Mouse (Mus musculus) ovary, postnatal 10 days (tissue): ENCODE results near the gene Zfp84.
"Not testable (repeated sequence)": the region's sequence is repeated elsewhere in the genome, so short reads cannot be mapped to it uniquely, and the experiment has no call there.

Source experiments
- DNase-seq: peaks from one replicate; pipeline ENCODE4 v3.0.0; 2022; ENCODE audit warnings: low spot score

Gene Zfp84

DNA sequence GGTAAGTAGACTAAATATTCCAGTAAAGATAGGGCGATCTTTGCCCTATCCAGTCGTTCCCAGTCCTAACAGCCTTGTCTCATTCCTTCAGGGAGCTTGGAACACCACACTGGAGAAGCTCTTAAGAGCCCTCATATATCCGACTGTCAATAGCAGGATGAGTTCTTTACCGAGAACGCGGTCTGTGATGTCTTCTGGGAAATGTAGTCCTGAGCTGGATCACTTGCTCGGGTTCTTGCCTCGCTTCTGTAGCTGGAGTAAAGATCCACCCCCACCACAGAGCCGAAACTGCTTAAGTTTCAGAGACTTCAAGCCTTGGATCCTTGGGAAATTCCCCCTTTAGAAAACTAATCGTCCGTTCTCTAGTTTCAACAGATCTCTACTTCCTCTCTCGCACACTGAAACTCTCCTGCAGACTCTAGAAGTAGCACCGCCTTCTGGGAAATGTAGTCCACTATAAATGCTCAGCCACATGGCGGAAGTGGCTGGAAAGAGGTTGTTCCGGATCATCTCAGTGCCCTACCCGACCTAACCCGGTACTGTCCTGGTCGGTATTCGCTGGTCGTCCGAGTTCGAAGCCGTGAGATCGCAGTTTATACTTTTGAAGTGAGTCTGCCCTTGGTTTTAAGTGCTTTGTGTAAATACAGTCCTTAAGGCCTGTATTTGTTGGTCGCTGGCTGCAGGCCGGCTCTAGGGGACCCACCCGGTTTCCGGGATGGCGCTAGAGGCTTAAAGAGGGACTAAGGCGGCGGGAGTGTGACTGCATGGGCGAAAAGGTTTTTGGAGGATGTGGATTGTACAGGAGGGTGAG is at the start of gene Zfp84:
Gene Zfp84 (plus strand): TSS at position 463 of the 811 bp plus-strand sequence.
- peak; percentile 52 for DNase-seq

DNA sequence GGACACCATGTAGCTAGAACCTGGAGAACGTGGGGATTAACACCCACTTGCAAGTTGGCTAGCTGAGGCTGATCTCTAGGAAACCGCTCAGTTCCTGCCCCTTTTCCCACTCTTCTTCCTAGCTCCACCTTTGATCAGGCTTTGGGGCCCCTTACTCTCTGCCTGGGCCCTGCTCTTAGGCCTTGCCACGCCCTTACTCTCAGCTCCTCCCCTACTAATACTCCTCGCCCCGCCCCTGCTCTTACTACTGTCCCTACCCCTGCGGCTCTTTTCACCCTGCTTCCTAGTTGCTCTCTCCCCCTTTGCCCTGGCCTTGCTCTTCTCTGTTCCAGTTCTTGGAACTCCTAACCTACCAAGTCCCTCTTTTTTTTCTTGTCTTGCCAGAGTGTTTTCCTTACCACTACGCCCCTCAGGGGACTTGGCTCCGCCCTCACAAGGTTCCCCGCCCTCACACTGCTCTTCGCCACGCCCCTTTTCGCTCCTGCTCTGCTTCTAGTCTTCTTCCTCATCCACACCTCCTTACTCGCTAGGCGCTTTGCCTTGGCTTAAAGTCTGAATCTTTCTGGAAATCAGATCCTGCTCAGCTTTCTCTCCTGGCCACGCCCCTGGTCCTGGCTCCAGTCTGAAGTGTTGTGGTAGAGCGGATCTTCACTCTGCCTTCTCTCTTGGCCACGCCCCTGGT is 42.8 kb upstream of the Zfp84 start:
- DNase-seq = not testable (repeated sequence)

DNA sequence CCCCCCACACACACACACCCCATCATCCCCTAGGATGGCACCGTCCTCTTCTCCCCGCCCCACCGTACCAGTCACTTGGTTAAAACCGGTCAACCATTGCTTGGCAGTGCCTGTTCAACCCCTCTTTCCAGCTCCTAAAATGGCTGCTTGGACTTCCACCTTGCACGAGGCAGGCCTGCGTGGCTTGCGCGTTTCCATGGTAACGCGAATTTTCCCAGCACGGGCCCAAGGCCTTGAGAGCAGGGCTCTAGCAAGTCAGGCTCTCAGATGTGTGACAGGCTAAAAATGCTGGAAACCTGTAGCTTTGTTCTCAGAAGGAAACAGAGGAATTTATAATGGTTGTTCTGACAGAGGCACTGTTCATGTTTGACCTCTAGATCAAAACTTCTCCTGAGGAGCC is 41.5 kb upstream of the Zfp84 start, which contains the start of gene Catsperg2:
Gene Catsperg2 (minus strand): TSS at position 173 of the 400 bp plus-strand sequence.
- DNase-seq = not testable (repeated sequence)

DNA sequence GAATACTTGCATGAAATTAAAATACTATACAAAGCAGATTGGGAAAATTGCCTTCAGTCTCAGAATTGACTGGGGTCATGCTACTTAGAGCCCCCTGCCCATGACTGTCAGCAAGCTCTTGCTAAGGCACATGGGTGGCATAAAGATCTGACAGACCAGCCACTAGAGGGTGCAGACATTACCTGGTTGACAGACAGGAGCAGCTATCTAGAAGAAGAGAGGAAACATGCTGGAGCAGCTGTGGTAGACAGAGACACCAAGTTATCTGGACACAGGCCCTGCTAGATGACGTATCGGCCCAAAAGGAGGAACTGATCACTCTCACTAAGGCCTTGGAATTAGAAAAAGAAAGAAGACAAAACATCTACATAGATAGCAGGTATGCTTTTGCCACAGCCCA is 40.3 kb upstream of the Zfp84 start:
- no peak for DNase-seq

DNA sequence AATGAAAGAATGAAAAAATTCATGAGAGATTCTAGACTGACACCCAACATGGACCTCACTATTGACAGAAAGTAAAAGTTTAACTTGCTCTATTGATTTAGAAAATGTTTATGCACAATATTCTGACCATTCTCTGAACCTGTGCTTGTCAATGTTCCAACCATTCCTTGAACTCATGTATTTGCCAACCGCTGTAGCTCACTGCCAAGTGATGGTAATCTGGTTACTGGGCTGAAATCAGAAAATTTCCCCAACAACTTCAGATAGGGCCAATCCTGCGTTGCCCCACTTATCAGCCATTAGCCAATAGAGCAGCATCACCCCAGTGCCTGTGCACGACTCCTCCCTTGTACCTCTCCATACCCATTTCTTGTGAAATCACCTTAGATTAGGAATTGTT is 26.1 kb upstream of the Zfp84 start:
- DNase-seq = no peak

DNA sequence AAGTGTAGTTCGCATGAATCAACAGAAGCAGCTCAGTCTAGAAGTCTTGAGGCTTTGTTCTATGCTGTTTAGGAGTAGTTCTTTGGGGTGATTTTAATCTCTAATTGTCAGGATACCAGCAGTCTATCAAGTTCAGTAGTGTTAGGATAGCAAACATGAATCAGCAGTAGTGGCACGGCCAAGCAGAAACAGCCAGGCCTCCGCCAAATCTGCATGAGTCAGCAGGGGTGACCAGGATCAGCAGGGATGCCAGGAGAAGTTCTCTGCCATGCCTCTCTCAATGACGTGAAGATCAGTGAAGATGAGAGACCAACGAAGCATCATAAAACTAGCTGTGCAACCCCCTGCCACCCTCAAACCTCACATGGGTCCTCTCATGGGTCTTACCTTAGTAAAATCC is 7.9 kb upstream of the Zfp84 start:
- no peak for DNase-seq

DNA sequence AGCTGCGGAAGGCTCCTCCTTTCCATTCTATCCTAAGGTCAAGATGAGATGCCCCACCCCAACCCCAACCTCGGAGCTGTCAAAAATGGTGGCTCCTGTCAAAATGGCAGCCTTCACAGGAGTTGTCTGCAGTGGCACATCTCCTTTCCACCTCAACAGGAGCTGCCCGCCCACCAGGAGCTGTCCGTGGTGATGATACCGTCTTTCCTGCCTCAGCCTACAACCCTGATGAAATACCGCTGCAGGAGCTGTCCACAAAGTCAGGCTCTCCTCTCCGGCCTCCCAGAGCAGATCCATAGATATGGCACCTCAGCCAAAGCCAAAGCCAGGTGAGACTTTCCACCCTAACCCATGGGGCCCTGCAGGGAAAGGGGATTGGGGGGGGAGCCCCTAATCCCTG is 3.6 kb upstream of the Zfp84 start:
- DNase-seq = no peak

DNA sequence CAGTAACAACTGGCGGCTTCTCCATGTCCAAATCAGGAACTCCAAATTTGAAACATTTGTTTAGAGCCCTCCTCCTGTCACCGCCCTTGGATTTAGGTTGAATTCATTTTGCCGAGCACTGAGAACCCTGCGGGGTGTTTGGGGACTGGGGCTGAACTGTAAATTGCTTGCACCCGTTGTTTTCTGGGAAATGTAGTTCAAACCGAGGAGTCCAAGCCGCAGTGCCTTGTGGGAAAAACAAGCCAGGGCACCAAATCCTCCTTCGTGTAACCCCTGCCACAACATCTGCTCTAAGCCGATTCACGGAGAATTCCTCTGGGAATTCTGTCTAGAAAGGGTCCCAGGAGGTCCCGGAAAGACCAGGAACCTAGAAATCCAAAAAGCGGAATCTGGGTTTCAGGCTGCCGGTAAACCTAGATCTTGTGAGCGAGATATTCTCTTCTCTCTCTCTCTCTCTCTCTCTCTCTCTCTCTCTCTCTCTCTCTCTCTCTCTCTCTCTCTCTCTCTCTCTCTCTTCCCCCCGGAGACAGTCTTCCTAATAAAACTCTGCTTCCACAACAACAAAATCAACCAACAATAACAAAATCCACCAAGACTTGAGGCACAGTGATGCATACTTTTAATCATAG is 1.2 kb upstream of the Zfp84 start:
- peak; percentile 52 for DNase-seq

DNA sequence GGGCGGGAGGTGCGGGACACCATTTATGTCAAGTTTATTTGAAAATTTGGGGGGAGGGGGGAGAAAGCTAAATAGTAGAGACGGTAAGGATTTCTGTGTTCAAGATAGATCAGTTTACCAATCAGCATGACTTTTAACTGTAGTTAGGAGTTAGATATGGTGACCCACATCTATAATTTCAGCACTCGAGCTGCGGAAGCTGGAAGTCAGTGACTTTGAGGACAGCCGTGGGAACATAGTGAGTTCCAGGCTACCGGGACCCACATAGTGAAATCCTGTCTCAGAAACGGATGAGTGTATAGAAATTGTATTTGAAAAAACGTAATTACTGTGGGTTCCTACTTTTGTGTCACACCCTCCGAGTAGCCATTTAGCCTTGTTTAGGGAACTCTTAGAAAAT is 628 bp downstream of the Zfp84 start:
- DNase-seq = no peak

DNA sequence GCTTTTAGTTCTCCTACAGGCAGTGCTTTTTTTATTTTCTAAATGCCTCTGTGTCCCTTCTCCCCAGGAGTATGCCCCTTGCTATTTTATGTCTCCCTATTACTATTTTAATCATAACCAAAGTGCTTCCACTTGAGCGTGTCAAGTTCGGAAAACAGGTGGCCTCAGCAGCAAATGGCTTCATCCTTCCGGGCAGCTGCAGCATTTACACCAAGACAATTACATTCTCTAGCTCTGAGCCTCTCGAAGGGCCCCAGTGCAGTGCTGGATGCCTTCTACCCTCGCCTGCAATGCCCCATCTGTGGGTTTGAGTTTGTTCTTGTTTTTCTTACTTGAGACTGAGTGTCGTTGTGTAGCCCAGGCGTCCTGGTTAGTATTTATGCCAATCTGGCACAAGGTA is 5.2 kb downstream of the Zfp84 start:
- no peak for DNase-seq

DNA sequence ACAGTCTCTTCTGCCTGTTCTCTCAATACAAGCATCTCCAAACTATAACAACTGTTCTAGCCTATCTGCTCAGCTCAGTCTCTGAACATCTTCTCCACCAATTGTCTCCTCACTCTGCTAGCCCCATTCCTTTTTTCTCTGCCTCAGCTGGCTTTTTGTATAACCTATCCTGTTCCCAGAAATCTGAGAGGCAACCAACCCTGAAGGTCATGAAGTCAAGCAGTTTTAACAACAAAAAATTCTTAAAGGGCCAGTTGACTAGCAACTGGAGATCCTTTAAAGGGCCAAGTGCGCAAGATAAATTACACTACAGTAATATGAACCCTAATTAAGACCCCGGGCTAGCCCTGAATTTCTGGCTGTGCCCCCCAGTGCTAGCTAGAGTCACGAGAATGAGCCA is 6.0 kb downstream of the Zfp84 start:
- no peak for DNase-seq

DNA sequence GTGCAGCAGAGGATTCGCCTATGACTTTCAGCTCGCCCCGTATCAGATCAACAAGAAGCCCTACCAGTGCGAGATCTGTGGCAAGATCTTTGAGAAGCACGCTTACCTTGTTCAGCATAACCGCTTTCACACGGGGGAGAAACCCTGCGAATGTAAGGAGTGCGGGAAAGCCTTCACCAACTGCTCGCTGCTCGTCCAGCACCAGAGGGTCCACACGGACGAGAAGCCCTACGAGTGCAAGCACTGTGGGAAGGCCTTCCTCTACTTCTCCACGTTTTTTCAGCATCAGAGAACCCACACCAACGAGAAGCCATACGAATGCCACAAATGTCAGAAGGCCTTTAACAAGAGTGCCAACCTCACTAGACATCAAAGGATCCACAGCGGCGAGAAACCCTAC is 8.2 kb downstream of the Zfp84 start:
- DNase-seq = no peak

DNA sequence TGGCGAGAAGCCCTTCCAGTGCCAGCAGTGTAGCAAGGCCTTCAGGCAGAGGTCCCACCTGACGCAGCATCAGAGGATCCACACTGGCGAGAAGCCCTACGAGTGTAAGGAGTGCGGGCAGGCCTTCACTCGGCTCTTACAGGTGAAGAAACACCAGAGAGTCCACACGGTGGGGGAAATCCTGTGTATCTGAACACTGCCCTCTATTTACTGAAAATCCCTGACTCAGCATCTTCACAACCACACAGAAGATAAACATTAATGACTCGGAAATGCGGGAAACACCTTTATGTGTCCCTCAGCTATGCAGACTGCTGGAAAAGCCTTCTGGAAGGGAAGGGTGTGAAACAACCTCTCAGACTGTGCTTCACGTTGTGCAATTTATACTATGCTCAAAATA is 9.0 kb downstream of the Zfp84 start:
- DNase-seq = no peak

DNA sequence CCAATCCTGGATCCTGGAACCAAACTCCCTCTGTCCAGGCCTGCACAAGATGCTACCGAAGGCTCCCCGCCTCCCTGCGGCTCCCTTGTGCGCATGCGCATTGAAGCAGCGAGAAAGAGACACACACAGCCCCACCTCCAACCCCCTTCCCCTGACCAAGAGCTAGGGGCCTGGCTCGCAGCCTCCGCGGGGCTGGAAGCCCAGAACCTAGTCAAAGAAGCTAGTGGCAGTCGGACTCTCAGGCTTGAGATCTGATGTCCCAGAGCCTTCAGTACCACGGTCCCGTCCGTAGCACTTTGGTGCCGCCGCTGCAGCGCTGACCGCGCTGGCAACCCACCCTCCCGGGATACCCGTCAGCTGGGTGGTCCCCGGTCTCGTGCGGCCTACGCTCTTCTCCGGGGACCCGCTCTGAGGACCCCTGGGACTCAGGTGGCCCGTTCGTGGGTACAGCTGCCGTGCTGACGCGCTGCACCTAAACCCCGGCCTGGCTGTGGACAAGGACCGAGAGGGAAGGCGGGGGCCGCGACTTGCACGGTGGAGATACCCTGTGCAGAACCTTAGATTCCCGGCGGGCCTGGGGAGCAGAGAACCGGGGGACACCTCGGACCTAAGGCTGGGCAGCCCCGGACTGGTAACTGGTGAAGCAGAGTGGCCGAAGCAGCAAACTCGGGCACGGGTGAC is 15.7 kb downstream of the Zfp84 start, which contains the start of gene Zfp30:
Gene Zfp30 (plus strand): TSS at position 128 of the 681 bp plus-strand sequence.
- peak; percentile 75 for DNase-seq

DNA sequence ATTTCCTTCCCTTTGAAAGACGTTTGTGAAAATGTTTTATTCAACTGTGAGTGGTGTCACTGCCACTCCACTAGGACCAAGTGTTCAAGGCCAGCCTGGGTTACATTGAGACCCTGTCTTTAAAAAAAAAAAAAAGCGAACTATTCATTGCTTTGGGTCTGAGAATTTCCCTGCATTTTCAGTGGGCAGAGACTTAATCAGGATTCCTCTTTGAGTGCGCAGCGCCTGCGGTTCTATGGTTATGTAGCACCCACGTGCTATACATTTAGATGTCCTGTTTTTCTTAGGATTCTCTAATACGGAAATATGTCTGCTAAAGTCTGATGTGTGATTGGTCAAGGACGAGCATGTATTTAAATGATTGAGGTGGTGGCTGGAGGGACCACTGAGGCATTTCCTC is 16.7 kb downstream of the Zfp84 start:
- no peak for DNase-seq

DNA sequence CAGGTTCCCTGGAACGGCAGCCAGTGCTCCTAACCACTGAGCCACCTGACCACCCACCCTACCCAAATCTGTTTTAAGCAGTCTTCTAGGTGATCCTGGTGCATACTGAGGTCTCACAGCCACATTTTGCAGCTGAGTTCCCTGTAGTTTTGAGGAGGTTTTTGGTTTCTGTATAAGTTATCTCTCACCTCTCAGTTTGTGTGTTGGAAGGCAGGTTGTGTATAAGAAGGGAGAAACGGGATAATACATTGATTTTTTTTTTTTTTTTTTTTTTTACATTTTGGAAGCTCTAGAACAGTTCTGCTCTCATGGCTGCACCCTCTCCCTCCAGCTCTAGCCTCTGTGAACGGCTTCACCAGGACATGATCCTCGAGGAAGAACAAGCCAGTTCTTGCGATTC is 17.5 kb downstream of the Zfp84 start:
- no peak for DNase-seq

DNA sequence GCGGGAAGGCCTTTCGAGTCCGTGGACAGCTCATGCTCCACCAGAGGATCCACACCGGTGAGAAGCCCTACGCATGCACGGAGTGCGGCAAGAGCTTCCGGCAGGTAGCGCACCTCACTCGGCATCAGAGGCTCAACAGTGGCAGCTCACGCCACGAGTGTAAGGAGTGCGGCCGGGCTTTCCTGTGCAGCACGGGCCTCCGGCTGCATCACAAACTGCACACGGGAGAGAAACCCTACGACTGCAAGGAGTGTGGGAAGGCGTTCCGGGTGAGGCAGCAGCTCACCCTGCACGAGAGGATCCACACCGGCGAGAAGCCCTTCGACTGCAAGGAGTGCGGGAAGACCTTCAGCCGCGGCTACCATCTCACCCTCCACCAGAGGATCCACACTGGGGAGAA is 24.6 kb downstream of the Zfp84 start:
- DNase-seq = no peak

DNA sequence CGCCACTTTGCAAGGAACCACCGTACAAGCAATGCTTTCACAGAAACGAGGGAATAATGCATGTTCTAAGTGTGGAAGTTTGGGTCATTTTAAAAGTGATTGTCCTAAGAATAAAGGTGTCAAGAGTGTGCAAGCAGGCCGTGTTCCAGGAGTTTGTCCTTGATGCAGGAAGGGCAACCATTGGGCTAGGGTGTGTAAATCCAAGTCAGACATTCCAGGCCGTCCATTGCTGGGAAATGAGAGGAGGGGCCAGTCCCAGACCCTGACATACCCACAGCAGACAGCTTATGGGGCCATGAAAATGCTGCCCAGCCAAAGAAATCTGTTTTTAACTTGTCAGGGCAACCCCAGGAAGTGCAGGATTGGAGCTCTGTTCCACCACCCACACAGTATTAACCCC is 38.7 kb downstream of the Zfp84 start:
- DNase-seq = no peak

DNA sequence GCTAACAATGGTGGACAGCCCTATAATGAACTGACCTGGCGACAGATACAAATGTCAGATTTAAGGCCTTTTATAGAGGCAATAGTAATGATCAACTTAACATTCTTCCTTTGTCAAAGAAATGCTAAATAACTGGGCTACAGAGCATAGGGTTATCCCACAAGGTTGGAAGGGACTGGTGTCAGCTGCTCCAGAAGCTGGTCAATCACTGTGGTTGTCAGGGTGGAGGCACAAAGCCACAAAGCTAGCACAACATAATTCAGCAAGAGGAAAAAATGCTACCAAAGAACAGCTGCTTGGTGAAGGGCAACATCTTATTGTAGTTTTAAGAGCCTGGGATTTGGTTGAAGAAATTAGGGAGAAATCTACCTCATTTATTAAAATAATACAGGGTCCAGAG is 43.9 kb downstream of the Zfp84 start:
- no peak for DNase-seq

DNA sequence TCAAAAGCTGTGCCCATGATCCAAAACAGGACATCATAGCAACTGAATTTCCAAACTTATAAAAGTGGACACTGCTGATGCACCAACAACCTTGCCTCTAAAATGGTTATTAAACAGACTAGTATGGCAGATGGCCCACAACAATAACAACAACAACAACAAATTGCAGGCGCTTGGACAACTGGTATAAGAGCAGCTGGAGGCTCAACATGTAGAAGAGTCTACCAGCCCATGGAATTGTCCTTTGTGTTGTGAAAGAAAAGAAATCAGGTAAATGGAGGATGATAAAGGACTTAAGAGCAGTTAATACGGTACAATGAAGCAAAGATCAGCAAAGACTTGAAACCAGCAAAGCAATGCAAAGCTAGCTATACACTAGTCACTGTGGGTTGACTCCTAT is 46.0 kb downstream of the Zfp84 start:
- DNase-seq = no peak

DNA sequence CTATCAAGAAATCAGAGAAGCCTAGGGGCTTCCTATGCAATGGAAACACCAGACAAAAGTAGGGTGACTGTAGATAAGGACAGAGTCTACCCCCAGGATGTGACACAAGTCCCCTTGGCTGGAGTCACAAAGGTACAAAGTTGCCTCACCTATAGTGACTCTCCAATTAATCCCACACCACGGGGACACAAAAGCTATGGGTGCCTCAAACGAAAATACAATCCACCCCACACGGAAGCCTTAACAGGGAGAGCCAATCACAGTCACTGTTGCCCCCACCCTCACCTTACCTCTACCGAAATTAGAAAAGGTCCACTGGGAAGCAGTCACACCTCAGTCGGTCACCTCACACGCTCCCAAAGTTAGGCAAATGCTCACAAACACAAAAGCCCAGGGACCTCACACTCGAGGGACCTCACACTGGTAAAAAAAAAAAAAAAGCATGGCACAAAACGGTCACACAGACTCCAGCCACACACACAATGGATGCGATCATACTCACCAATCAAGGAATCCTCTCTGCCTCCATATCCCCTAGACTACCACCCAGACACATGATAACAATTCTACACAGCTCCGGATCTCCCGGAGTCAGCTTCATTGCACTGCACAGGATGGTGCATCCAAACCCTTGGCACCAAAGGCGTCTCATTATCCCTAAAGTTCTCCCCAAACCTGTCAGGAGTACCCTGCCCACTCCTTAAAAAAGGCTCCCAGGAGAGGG is 46.9 kb downstream of the Zfp84 start:
- no peak for DNase-seq

DNA sequence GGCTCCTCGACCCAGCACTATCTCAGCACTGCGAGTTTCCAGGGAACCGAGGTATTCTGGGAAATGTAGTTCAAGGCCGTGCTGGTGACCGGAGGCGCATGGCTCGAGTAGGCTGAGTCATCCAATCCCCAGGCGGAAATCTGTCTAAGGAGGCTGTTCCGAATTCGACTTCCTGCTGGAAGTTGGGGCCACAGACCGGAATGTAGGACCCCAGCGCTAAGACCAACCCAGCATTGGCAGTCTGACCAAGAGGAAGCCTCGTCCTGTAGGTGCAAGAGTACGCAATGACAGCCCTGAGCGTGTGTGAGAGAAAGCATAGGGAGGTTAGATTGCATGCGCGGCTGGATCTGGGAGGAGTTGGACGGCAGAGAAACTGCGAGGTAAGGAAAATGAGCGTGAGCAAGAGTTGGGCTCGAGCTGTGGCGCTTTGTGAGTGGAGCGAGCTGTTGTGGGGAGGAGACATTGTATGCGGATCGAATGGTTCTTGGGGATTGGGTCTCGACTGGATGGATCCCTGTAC is 47.6 kb downstream of the Zfp84 start, which contains the start of gene Zfp790:
Gene Zfp790 (plus strand): TSS at position 205 of the 520 bp plus-strand sequence.
- peak; percentile 45 for DNase-seq
